Mouse (Mus musculus) lung, postnatal 0 days (tissue): Measurements from ENCODE around the gene Map3k4.
A peak's percentile ranks its signal among the peaks of the same experiment; 100 is the strongest.

Experiments used
- CTCF ChIP-seq: IDR thresholded peaks from 2 replicates; pipeline ENCODE4 v1.5.1; 2016; ENCODE audit warnings: antibody characterized with exemption, mild to moderate bottlenecking
- EP300 ChIP-seq: IDR thresholded peaks from 2 replicates; pipeline ENCODE4 v1.6.1; 2016; ENCODE audit warnings: antibody characterized with exemption, mild to moderate bottlenecking, control low read depth

- no peak for TF ChIP-seq EP300
- TF ChIP-seq CTCF: peak; percentile 100
Observed at GRCm38 (mm10) chr17:12210544-12211132, 108.0 kb downstream of the Map3k4 start.
